Mouse (Mus musculus) kidney, postnatal 0 days (tissue): ENCODE results near the gene Rd3. TPM values are rescaled to one million over a fixed set of nuclear protein-coding genes. Genes with fewer than 3 reads are reported as not detected.

Experiments
- ATAC-seq: fragments of 200-750 bp; cut with Nextera tagmentation; replicated peaks from 2 replicates; pipeline ENCODE4 v1.8.0; 2017; ENCODE audit warnings: low read depth, moderate number of reproducible peaks, moderate TSS enrichment, moderate library complexity; ENCODE audit not compliant: low FRiP score
- DNase-seq: peaks from one replicate; pipeline ENCODE4 v3.0.0-alpha.2; 2016; ENCODE audit warnings: low spot score
- H3K27ac ChIP-seq: fragments of 300-500 bp; sonication (generic); 2 replicates; pipeline ENCODE4 v1.5.1; 2014; ENCODE audit warnings: mild to moderate bottlenecking
- H3K27me3 ChIP-seq: fragments of 300-500 bp; sonication (generic); 2 replicates; pipeline ENCODE4 v1.6.1; 2014; ENCODE audit warnings: low read length, mixed read lengths; ENCODE audit not compliant: insufficient read depth
- H3K36me3 ChIP-seq: fragments of 300-500 bp; sonication (generic); 2 replicates; pipeline ENCODE4 v1.6.1; 2014; ENCODE audit warnings: low read length, mixed read lengths; ENCODE audit not compliant: insufficient read depth
- H3K4me1 ChIP-seq: fragments of 300-500 bp; sonication (generic); replicated peaks from 2 replicates; pipeline ENCODE4 v1.6.1; 2014; ENCODE audit warnings: antibody characterized with exemption, low read length, mixed read lengths; ENCODE audit not compliant: insufficient read depth
- H3K4me2 ChIP-seq: fragments of 300-500 bp; sonication (generic); 2 replicates; pipeline ENCODE4 v1.6.1; 2014; ENCODE audit warnings: mild to moderate bottlenecking, low read length, moderate library complexity, mixed read lengths
- H3K4me3 ChIP-seq: fragments of 300-500 bp; sonication (generic); replicated peaks from 2 replicates; pipeline ENCODE4 v1.5.1; 2014; ENCODE audit warnings: low read depth, low read length
- H3K9ac ChIP-seq: fragments of 300-500 bp; sonication (generic); 2 replicates; pipeline ENCODE4 v1.6.1; 2014; ENCODE audit warnings: low read depth, low read length
- H3K9me3 ChIP-seq: fragments of 300-500 bp; sonication (generic); replicated peaks from 2 replicates; pipeline ENCODE4 v1.6.1; 2016; ENCODE audit warnings: low read length, inconsistent platforms, mixed read lengths
- CTCF ChIP-seq: IDR thresholded peaks from 2 replicates; pipeline ENCODE4 v1.5.1; 2016; ENCODE audit warnings: antibody characterized with exemption, low read depth, mild to moderate bottlenecking, moderate library complexity
- WGBS: fragments of 180-500 bp; shearing (Covaris S2); extraction: QIAGEN DNeasy Blood & Tissue Kit; methylation state at CpG from one replicate; pipeline ENCODE4 v1.1.7; 2014; 5-methylcytosine and 5-hydroxymethylcytosine counted together
- polyA plus RNA-seq: library from polyadenylated mRNA; unstranded; fragments of >200 nt; fragmentation: Nextera tagmentation; extraction: Ambion mirVana; gene quantifications from 2 replicates; pipeline ENCODE4 v1.2.1, GENCODE M21; 2015

The Rd3 gene
- 0.51 and 0.66 TPM in 2 replicates for polyA plus RNA-seq

DNA sequence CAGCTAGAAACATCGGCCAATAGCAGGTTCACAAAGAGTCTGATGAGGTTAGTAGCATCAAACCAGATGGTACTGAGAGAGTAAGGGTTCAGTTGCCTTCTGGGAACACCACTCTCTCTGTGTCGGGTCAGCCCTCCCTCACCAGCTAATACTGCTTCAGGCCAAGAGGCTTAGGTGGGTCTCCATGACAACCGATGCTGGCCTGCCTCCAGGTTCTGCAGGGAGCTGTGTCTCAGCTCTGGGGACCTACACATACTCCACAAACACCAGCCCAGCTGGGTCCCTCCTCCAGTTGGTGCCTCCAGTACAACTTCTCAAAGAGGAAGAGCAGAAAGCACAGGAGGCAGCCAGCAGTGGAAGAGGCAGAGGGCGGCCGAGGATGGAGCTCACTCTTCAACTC is at the start of gene Rd3:
TSS of gene Rd3 (plus strand) at position 184 of the 400 bp plus-strand sequence.
- Histone ChIP-seq H3K36me3 (no peaks in the 10 kb centered on the region), H3K9ac (no peak within 1 kb of the TSS), H3K27me3 (no peaks in the 10 kb centered on the region), H3K9me3 (no peaks in the 10 kb centered on the region), H3K4me1 (peaks cover 6% of the 10 kb centered on the region), H3K27ac (no peak within 1 kb of the TSS), H3K4me2 (no peak within 1 kb of the TSS), H3K4me3 (no peak within 1 kb of the TSS)
- WGBS: 44% methylated on average over 5 of the region's 5 CpGs
- no peak for ATAC-seq
- TF ChIP-seq CTCF: no peak
- DNase-seq: peak; percentile 20

DNA sequence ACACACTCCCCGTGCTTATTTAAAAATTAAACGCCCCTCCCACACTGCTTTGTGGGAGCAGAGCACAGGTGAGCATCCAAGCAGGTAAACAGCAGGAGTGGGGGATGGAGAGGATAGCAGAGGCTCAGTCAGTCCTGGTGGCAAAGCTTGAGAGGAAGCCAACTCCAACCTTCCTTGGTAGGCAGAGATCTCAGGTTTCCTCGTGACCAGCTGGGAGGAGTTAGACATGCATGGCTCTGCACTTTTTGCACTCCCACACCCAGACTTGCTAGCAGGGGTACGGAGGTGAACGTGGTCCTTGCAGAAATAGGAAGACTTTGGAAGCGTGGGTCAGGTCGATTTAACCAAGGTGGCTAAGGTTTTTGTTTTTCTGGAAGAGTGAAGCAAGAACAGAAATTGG is 48.8 kb upstream of the Rd3 start:
- DNase-seq (peak; percentile 57), ATAC-seq (0 out of 2 replicates have a peak, but pooled peaks have one; percentile 51)
- Histone ChIP-seq H3K4me1 (peaks cover 11% of the 10 kb centered on the region; the same call in 1 of the 2 replicates), H3K4me2 (no peak overlapping the region), H3K9ac (no peak overlapping the region), H3K4me3 (no peak overlapping the region), H3K27ac (no peak overlapping the region), H3K27me3 (no peaks in the 10 kb centered on the region), H3K36me3 (no peaks in the 10 kb centered on the region), H3K9me3 (no peaks in the 10 kb centered on the region)
- 38% methylated on average over 7 of the region's 7 CpGs for WGBS
- no peak for TF ChIP-seq CTCF

DNA sequence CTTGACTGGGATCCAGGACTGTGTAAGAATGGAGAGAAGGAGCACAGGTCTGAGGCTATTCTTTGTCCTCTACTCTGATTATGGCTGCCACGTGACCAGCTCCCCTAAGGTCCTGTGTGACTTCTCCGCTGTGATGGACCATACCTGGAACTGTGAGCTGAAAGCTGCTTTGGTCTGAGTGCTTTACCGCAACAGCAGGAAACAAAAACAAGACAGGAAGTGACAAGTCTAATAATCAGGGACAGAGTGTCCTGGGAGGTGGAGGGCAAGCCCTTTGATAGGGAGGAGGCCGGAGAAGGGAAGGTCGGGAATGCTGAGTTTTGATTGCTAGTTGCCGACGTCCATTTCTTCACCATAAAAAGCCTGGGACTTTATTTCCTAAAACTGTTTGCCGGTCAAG is 48.1 kb upstream of the Rd3 start:
- peaks cover 12% of the 10 kb centered on the region; the same call in 1 of the 2 replicates for H3K4me1 ChIP-seq
- H3K9me3 ChIP-seq: no peaks in the 10 kb centered on the region
- no peak overlapping the region for H3K4me2 ChIP-seq
- DNase-seq: no peak
- no peak overlapping the region for H3K9ac ChIP-seq
- WGBS: 45% methylated on average over 8 of the region's 8 CpGs
- no peak for TF ChIP-seq CTCF
- no peaks in the 10 kb centered on the region for H3K36me3 ChIP-seq
- ATAC-seq: no peak
- no peak overlapping the region for H3K4me3 ChIP-seq
- no peak overlapping the region for H3K27ac ChIP-seq
- no peaks in the 10 kb centered on the region for H3K27me3 ChIP-seq

DNA sequence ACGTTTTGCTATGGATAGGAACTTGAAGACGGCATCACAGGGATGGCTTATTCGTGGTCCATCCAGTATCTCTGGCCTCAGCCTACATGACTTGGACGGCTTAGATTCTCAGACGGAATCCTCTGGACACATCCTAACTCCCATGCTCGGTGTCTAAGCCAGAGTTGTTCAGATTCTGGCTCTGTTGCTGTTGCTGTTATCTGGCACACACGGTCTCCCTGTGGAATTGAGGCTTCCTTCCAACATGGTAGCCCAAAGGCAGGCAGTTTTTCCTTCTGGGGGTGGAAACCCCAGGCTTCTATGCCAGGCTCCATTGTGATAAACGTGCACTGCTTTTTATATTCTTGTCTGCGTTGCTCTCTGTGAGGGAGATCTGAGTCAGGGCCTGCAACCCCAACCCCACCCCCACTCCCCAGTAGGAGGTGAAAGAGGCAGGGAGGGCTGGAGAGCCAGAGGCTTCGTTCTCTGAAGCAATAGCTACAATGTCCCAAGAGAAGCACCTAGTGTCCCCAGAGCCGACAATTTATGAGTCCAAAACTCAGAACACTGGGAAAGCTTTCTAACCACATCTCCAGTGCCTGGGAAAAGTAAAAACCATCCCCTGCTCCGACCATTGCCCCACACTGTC is 47.2 kb upstream of the Rd3 start:
- no peak for TF ChIP-seq CTCF

DNA sequence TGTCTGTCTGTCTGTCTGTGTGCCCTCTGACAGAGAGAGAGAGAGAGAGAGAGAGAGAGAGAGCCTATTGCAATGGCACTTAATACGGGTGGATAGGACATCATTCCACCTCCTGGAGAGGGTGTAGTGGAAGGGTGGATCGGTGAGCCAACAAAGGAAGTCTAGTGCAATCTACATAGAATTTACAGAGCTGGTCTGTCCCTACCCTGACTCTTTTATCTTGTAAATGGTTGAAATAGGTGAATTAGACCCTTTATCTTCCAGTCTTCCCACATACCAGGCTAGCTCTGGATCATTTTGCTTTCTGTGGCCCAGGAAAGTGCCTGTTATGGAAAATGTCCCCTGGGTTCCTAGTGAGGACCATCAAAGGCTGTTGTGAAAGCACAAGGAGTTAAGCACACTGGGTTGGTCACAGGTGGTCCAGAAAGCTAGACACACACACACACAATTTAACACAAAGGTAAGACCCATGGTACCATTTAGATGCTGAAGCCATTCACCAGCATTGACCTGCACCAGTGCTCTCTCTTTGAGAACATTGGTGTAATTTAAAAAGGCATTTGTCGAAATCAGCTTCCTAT is 46.6 kb upstream of the Rd3 start:
- Histone ChIP-seq H3K4me3 (no peak overlapping the region), H3K4me1 (peaks cover 12% of the 10 kb centered on the region; the same call in 1 of the 2 replicates), H3K9me3 (no peaks in the 10 kb centered on the region), H3K27me3 (no peaks in the 10 kb centered on the region), H3K4me2 (no peak overlapping the region), H3K36me3 (no peaks in the 10 kb centered on the region), H3K27ac (no peak overlapping the region), H3K9ac (no peak overlapping the region)
- no peak for DNase-seq
- ATAC-seq: no peak
- no peak for TF ChIP-seq CTCF
- WGBS: 74% methylated on average over 3 of the region's 3 CpGs

More for the DNA sequence above, 47.2 kb upstream of the Rd3 start:
- ATAC-seq (no peak), DNase-seq (no peak)
- H3K4me2 ChIP-seq: no peak overlapping the region
- H3K27me3 ChIP-seq: no peaks in the 10 kb centered on the region
- H3K36me3 ChIP-seq: no peaks in the 10 kb centered on the region
- no peak overlapping the region for H3K4me3 ChIP-seq
- H3K27ac ChIP-seq: no peak overlapping the region
- no peak overlapping the region for H3K9ac ChIP-seq
- WGBS: 71% methylated on average over 12 of the region's 12 CpGs
- H3K4me1 ChIP-seq: peaks cover 12% of the 10 kb centered on the region; the same call in 1 of the 2 replicates
- H3K9me3 ChIP-seq: no peaks in the 10 kb centered on the region

DNA sequence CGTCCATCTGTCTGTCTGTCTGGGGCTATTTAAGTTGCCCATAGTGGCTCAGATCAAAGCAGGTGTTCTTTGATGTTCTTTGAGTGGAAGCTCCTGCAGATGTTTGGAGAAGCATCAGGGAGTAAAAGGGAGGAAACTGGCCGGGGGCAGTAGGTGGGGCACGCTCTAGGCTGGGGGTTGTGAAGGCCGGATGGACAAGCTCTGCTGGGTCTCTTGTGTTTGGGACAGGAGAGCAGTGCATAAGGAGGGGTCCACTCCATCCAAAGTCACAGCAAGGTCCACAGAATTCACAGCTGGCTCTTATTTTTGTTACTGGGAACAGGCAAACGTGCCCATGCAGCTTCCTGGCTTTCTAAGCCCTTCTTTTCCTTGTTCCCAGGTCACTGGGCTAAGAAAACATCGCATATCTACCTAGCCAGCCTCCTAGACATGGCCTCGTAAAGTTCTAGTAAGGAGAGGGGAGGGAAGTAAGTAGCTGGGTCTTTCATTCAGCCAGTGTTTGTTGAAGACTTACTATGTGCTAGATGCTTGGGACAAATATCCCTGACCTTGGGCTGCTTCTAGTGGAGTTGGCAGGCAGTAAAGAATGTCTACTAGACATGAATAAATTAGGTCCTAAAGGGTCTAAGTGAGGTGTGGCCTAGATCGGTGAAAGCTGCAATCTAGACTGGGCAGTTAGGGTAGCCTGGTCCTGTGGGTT is 44.7 kb upstream of the Rd3 start:
- H3K4me1 ChIP-seq: peaks cover 12% of the 10 kb centered on the region; the same call in 1 of the 2 replicates
- 28% methylated on average over 8 of the region's 8 CpGs for WGBS
- no peak for TF ChIP-seq CTCF
- no peak overlapping the region for H3K4me3 ChIP-seq
- no peaks in the 10 kb centered on the region for H3K27me3 ChIP-seq
- H3K9ac ChIP-seq: no peak overlapping the region
- H3K27ac ChIP-seq: no peak overlapping the region
- H3K36me3 ChIP-seq: no peaks in the 10 kb centered on the region
- no peak for DNase-seq
- ATAC-seq: no peak
- no peak overlapping the region for H3K4me2 ChIP-seq
- no peaks in the 10 kb centered on the region for H3K9me3 ChIP-seq
